Mouse (Mus musculus): ENCODE data around the gene Gm20662. TPM values are rescaled to one million over a fixed set of nuclear protein-coding genes. Genes with fewer than 3 reads are reported as not detected.

The Gm20662 gene
- polyA plus RNA-seq, 1 experiment, result not detected

- Histone ChIP-seq H3K27ac (ENCODE audit: insufficient read depth, low read depth, low read length) (no peak overlapping the region), H3K4me1 (ENCODE audit: control insufficient read depth, insufficient read depth, low read length) (peaks cover 9% of the 10 kb centered on the region), H3K4me3 (ENCODE audit: insufficient read depth, low read depth, low read length) (no peak overlapping the region)
- WGBS, result 71% methylated on average over 1 of the region's 1 CpGs
- TF ChIP-seq POLR2A (IDR thresholded peaks at IDR 0.05; ENCODE audit: insufficient read depth, low read depth, low read length) (no peak), CTCF (IDR thresholded peaks at IDR 0.05; ENCODE audit: insufficient read depth, low read depth, low read length) (no peak)
Measured at GRCm38 (mm10) chr9:108020741-108021140, 24.6 kb downstream of the Gm20662 start.

DNA sequence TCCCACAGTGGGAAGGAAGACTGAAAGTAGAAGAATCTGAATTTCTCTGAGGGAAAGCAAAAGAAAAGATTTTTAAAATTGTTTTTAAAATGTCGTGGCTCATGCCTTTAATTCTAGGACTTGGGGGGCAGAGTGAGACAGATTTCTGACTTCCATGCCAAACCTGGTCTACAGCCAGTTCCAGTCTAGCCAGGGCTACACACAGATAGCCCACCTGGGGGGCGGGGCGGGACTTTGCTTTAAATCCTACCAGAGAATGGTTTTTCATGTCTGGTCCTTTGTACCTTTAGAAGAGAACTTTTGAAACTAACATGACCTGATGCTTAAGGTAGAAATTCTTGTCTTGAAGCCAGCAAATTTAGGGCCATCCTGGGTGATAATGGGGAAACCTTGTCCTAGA lies 27.1 kb downstream of the Gm20662 start:
- WGBS, result 76% methylated on average over 3 of the region's 3 CpGs
- Histone ChIP-seq H3K4me3 (ENCODE audit: insufficient read depth, low read depth, low read length) (no peak overlapping the region), H3K27ac (ENCODE audit: insufficient read depth, low read depth, low read length) (no peak overlapping the region), H3K4me1 (ENCODE audit: control insufficient read depth, insufficient read depth, low read length) (peaks cover 8% of the 10 kb centered on the region)
- TF ChIP-seq POLR2A (IDR thresholded peaks at IDR 0.05; ENCODE audit: insufficient read depth, low read depth, low read length) (no peak), CTCF (IDR thresholded peaks at IDR 0.05; ENCODE audit: insufficient read depth, low read depth, low read length) (no peak)

GRCm38 (mm10) chr9:108026584-108026983 lies 30.4 kb downstream of the Gm20662 start:
- 73% methylated on average over 3 of the region's 3 CpGs for WGBS
- Histone ChIP-seq H3K4me1 (ENCODE audit: control insufficient read depth, insufficient read depth, low read length) (peaks cover 6% of the 10 kb centered on the region), H3K4me3 (ENCODE audit: insufficient read depth, low read depth, low read length) (no peak overlapping the region), H3K27ac (ENCODE audit: insufficient read depth, low read depth, low read length) (no peak overlapping the region)
- TF ChIP-seq POLR2A (IDR thresholded peaks at IDR 0.05; ENCODE audit: insufficient read depth, low read depth, low read length) (no peak), CTCF (IDR thresholded peaks at IDR 0.05; ENCODE audit: insufficient read depth, low read depth, low read length) (no peak)

DNA sequence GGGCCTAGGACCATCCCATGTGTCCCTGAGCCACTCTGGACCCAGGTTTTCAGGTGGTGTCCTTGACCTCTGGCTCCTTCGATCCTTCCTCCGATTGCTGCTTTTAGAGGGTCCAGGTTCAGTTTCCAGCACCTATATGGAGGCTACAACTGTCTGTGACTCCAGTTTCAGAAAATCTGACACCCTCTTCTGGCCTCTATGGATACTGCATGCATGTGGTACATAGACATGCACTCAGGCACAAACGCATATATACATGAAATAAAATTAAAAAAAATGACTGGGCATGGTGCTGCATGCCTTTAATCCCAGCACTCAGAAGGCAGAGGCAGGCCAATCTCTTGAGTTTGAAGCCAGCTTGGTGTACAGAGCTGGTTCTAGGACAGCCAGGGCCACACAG lies 31.7 kb downstream of the Gm20662 start:
- Histone ChIP-seq H3K27ac (ENCODE audit: insufficient read depth, low read depth, low read length) (no peak overlapping the region), H3K4me3 (ENCODE audit: insufficient read depth, low read depth, low read length) (no peak overlapping the region), H3K4me1 (ENCODE audit: control insufficient read depth, insufficient read depth, low read length) (peaks cover 4% of the 10 kb centered on the region)
- no peak for TF ChIP-seq POLR2A (IDR thresholded peaks at IDR 0.05; ENCODE audit: insufficient read depth, low read depth, low read length)
- TF ChIP-seq CTCF (IDR thresholded peaks at IDR 0.05; ENCODE audit: insufficient read depth, low read depth, low read length), result no peak
- 98% methylated on average over 3 of the region's 3 CpGs for WGBS

- Histone ChIP-seq H3K4me1 (ENCODE audit: control insufficient read depth, insufficient read depth, low read length) (no peaks in the 10 kb centered on the region; the same call in 1 of the 2 replicates), H3K27ac (ENCODE audit: insufficient read depth, low read depth, low read length) (no peak overlapping the region), H3K4me3 (ENCODE audit: insufficient read depth, low read depth, low read length) (no peak overlapping the region)
- WGBS, result 89% methylated on average over 5 of the region's 5 CpGs
- TF ChIP-seq POLR2A (IDR thresholded peaks at IDR 0.05; ENCODE audit: insufficient read depth, low read depth, low read length) (no peak), CTCF (IDR thresholded peaks at IDR 0.05; ENCODE audit: insufficient read depth, low read depth, low read length) (no peak)
Measured at GRCm38 (mm10) chr9:108032126-108032525, 36.0 kb downstream of the Gm20662 start.

GRCm38 (mm10) chr9:108035331-108036156 lies 39.4 kb downstream of the Gm20662 start:
- TF ChIP-seq CTCF (IDR thresholded peaks at IDR 0.05; ENCODE audit: insufficient read depth, low read depth, low read length) (no peak), POLR2A (IDR thresholded peaks at IDR 0.05; ENCODE audit: insufficient read depth, low read depth, low read length) (no peak)
- no peak overlapping the region for H3K27ac ChIP-seq (ENCODE audit: insufficient read depth, low read depth, low read length)
- H3K4me3 ChIP-seq (ENCODE audit: insufficient read depth, low read depth, low read length), result no peak overlapping the region
- no peaks in the 10 kb centered on the region; the same call in 1 of the 2 replicates for H3K4me1 ChIP-seq (ENCODE audit: control insufficient read depth, insufficient read depth, low read length)
- 97% methylated on average over 2 of the region's 2 CpGs for WGBS

- no peak overlapping the region for H3K4me3 ChIP-seq (ENCODE audit: insufficient read depth, low read depth, low read length)
- no peak for TF ChIP-seq CTCF (IDR thresholded peaks at IDR 0.05; ENCODE audit: insufficient read depth, low read depth, low read length)
- no peak for TF ChIP-seq POLR2A (IDR thresholded peaks at IDR 0.05; ENCODE audit: insufficient read depth, low read depth, low read length)
- H3K27ac ChIP-seq (ENCODE audit: insufficient read depth, low read depth, low read length), result no peak overlapping the region
- H3K4me1 ChIP-seq (ENCODE audit: control insufficient read depth, insufficient read depth, low read length), result peaks cover 9% of the 10 kb centered on the region
- 95% methylated on average over 8 of the region's 8 CpGs for WGBS
Measured at GRCm38 (mm10) chr9:108044751-108045492, 48.8 kb downstream of the Gm20662 start.

DNA sequence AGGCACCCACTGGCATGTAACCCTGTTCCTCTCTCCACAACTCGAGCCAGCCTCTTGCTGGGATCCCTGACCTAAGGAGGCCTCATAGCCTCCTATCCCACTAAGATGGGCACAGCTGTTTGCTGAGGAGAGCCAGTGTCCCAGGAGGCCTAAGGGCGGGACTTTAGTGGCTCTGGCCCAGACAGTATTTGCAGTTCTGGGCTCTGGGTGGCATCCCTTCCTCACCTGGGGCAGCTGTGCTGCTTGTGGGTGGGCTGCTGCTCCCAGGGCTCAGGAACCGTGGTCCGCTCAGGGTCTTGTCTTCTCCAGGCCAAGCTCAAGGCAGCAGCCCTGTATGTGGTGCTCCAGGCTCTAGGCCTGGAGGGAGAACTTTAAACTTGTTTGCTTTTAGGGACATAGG lies 50.4 kb downstream of the Gm20662 start:
- 95% methylated on average over 4 of the region's 4 CpGs for whole genome bisulfite sequencing
- no peak for TF ChIP-seq POLR2A (IDR thresholded peaks at IDR 0.05; ENCODE audit: insufficient read depth, low read depth, low read length)
- H3K27ac ChIP-seq (ENCODE audit: insufficient read depth, low read depth, low read length), result no peak overlapping the region
- H3K4me1 ChIP-seq (ENCODE audit: control insufficient read depth, insufficient read depth, low read length), result peaks cover 17% of the 10 kb centered on the region
- no peak overlapping the region for H3K4me3 ChIP-seq (ENCODE audit: insufficient read depth, low read depth, low read length)
